Mouse (Mus musculus) left cerebral cortex, adult 18-20 months (tissue): ENCODE data around the gene Endog. TPM values are rescaled to one million over a fixed set of nuclear protein-coding genes. Genes with fewer than 3 reads are reported as not detected.

ENCODE experiments used
- DNase-seq, 2 experiments: peaks; one replicate each; pipeline ENCODE4 v3.0.0; 2021 to 2022; ENCODE audit warnings: low spot score in 2 of 2, mixed read lengths in 1 of 2
- total RNA-seq, 2 experiments: library from RNA; stranded (reverse); gene quantifications; 2 replicates each; pipeline ENCODE4 v1.2.3; 2021

The Endog gene
- total RNA-seq, 2 experiments from 2014 or later = 19.3 to 23.3 TPM

DNA sequence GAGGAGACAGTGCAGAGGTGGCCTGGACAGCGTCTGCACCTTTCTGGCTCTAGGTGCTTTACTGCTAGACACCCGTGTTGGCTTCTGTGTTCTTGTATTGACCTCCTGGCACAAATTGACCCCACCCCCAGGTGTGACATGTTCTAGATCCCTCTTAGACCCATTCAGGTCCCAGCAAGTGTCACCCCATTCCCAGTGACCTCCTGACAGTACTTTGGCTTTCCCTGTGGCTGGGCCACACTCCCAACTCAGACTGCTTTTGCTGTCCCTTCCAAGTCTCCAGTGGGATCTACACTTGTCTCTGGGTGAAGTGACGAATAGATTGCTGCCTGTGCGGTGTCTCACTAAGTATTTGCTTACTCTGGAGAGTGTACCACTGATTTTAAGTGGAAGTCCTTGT lies 36.1 kb downstream of the Endog start:
- no peak for DNase-seq

GRCm38 (mm10) chr2:30207886-30208285 lies 36.6 kb downstream of the Endog start:
- DNase-seq = no peak

GRCm38 (mm10) chr2:30211408-30212168 lies 40.3 kb downstream of the Endog start:
- no peak for DNase-seq

DNA sequence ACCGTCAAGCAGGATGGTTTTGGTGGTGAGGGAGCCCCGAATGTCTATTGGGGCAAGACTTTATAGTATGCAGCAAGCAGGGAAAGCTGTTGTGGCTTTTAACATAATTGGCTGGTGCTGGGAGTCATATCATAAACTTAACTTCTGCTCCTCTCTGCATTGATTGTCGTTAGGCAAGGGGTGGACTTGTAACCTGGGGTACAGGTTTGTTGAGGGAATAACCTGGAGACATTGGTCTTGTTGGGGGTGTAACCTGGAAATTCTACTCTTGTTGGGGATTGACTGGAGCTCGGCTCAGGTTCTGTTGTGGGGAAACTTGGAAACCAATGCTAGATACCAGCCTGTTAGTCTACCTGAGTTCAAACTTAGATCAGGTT lies 40.9 kb downstream of the Endog start:
- DNase-seq = no peak

- no peak for DNase-seq
Observed at GRCm38 (mm10) chr2:30212951-30213350, 41.7 kb downstream of the Endog start.

- no peak for DNase-seq
Observed at GRCm38 (mm10) chr2:30214745-30215144, 43.5 kb downstream of the Endog start.

DNA sequence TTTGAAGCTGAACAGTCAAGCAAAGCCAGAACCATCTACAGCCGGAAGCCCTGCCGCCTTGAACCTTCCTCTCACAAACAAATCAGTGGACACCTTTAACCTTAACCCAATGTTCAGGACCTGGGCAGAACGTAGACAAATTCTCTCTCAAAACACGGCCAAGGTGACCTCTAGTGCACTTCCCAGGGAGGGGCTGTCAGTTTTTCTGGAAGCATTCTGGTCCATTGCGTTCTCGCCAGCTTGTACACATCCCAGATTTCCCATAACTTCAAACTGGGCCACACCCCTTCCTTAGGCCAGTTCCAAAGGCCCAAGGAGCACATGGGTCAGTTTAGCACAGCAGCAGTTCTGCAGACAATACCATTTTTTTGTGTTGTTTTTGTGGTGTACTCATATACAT lies 44.2 kb downstream of the Endog start:
- no peak for DNase-seq

DNA sequence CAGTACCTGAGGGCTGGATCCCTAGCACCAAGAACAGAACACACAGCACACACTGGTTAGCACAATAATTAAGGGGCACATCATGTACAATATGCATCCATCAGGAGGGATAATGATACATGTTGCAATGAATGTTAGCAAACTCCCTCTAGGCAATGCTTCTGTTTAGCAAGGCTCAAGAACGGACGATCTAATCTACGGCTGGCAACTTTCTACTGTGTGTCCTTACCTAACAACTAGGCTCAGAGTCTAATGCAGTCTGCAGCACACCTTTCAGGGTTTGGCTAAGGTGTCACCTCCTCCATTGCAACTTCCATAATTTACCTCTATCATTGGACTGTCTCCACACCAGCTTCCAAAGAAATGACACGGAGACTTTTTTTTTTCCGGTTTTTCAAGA lies 45.0 kb downstream of the Endog start:
- no peak for DNase-seq

Other genes with a start within 250 kb of the Endog start
- 10 to 100 TPM; 44.0 to 49.5 TPM for gene Gle1, start 236.1 kb upstream of the Endog start, total RNA-seq
- 100 to 1,000 TPM; 825 to 827 TPM for gene Sptan1, start 205.9 kb upstream of the Endog start, total RNA-seq
- gene Wdr34, start 122.6 kb upstream of the Endog start, total RNA-seq = 10 to 100 TPM; 39.5 to 45.2 TPM
- 100 to 1,000 TPM; 191 to 199 TPM for gene Set, start 114.1 kb upstream of the Endog start, total RNA-seq
- gene Pkn3, start 93.8 kb upstream of the Endog start, total RNA-seq = 1 to 10 TPM; 3.8 TPM
- 1 to 10 TPM; 6.1 to 6.7 TPM for gene Zdhhc12, start 77.8 kb upstream of the Endog start, total RNA-seq
- gene Zer1, start 46.9 kb upstream of the Endog start, total RNA-seq = 100 to 1,000 TPM; 146 to 156 TPM
- 10 to 100 TPM; 43.7 to 50.5 TPM for gene Tbc1d13, start 37.7 kb upstream of the Endog start, total RNA-seq
- gene Spout1, start 7.0 kb downstream of the Endog start, total RNA-seq = 10 to 100 TPM; 32.5 to 33.9 TPM
- gene Kyat1, start 34.4 kb downstream of the Endog start, total RNA-seq = 10 to 100 TPM; 13.9 to 14.1 TPM
- gene Lrrc8a, start 66.2 kb downstream of the Endog start, total RNA-seq = 10 to 100 TPM; 58.2 to 62.6 TPM
- gene Gm28035, start 69.1 kb downstream of the Endog start, total RNA-seq = 10 to 100 TPM in 1 of 2 experiments, 1 to 10 TPM in 1; 9.5 to 10.3 TPM
- 10 to 100 TPM; 17.7 to 19.6 TPM for gene Phyhd1, start 94.7 kb downstream of the Endog start, total RNA-seq
- not detected for gene Gm28038, start 109.5 kb downstream of the Endog start, total RNA-seq
- 10 to 100 TPM; 19.7 to 22.0 TPM for gene Dolk, start 114.8 kb downstream of the Endog start, total RNA-seq
- 10 to 100 TPM; 21.3 to 24.1 TPM for gene Nup188, start 114.9 kb downstream of the Endog start, total RNA-seq
- 100 to 1,000 TPM; 295 to 306 TPM for gene Sh3glb2, start 187.8 kb downstream of the Endog start, total RNA-seq
- 100 to 1,000 TPM; 108 to 120 TPM for gene Miga2, start 192.7 kb downstream of the Endog start, total RNA-seq
- gene Dolpp1, start 220.8 kb downstream of the Endog start, total RNA-seq = 10 to 100 TPM; 24.2 to 27.5 TPM
- gene Crat, start 244.3 kb downstream of the Endog start, total RNA-seq = 10 to 100 TPM; 53.7 to 57.3 TPM
- gene Ptpa, start 244.5 kb downstream of the Endog start, total RNA-seq = 100 to 1,000 TPM; 182 to 189 TPM